Mouse (Mus musculus) thymus, adult 2 months (tissue): ENCODE measurements at regions not wholly inside any gene's neighbourhood (a gene's known extent, or its start where the extent isn't known, plus 50 kb on each side); places are given as distances from the start of the nearest gene placed in this dataset.

Experiments
- CTCF ChIP-seq: fragments of 200-500 bp; IDR thresholded peaks from 2 replicates; pipeline ENCODE4 v1.5.1; 2012; ENCODE audit warnings: mild to moderate bottlenecking, control low read depth, low read length, moderate library complexity, borderline replicate concordance; ENCODE audit not compliant: control insufficient read depth, poor library complexity, insufficient read depth; ENCODE audit errors: extremely low read depth
- POLR2A ChIP-seq: fragments of 200-500 bp; IDR thresholded peaks from 2 replicates; pipeline ENCODE4 v1.6.1; 2012; ENCODE audit warnings: mild to moderate bottlenecking, low read length, control low read depth, moderate library complexity; ENCODE audit not compliant: control insufficient read depth, poor library complexity, insufficient read depth; ENCODE audit errors: extremely low read depth

GRCm38 (mm10) chr4:10296220-10296619 lies 578.1 kb upstream of the 2610301B20Rik start:
- no peak for TF ChIP-seq CTCF
- TF ChIP-seq POLR2A, result no peak
